Mouse (Mus musculus) layer of hippocampus, adult 18-20 months (tissue): Measurements from ENCODE around the gene Olfr895. TPM values are rescaled to one million over a fixed set of nuclear protein-coding genes. Genes with fewer than 3 reads are reported as not detected.

ENCODE experiments used
- DNase-seq, 2 experiments: peaks; one replicate each; pipeline ENCODE4 v3.0.0; 2022; ENCODE audit warnings: low spot score in 2 of 2
- long read RNA-seq: library from polyadenylated mRNA; stranded (forward); transcript quantifications from one replicate; pipeline ENCODE4 v2.0.0, GENCODE M21; 2021
- total RNA-seq, 2 experiments: library from RNA; stranded (reverse); gene quantifications; 2 replicates each; pipeline ENCODE4 v1.2.3; 2021

Gene Olfr895
- total RNA-seq = not detected
- long read RNA-seq = 0 reads

- no peak for DNase-seq
Observed at GRCm38 (mm10) chr9:38267551-38267950, at the start of gene Olfr895. Gene Olfr895, plus strand, starts transcription at chr9:38267851.

DNA sequence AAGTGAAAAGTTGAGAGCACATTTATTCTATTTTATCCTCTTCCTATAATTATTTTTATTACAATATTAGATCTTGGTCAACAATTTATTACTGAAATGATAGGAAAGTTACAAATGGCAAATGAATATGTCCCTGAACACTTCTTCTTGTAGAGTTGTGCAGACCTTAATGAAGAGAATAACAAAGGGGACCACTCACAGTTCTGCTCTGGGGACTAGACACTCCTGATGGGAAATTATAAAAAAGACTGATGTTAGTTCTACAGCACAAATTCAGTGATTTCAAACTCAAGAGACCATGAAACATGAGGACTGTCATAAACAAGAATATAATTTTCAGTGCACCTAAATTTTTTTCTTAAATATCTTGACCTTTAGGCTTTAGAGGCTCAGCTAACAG is 15.2 kb upstream of the Olfr895 start, which contains the start of gene Olfr143:
Gene Olfr143, plus strand, starts transcription at position 301 of the 400 bp plus-strand sequence.
- DNase-seq = no peak

DNA sequence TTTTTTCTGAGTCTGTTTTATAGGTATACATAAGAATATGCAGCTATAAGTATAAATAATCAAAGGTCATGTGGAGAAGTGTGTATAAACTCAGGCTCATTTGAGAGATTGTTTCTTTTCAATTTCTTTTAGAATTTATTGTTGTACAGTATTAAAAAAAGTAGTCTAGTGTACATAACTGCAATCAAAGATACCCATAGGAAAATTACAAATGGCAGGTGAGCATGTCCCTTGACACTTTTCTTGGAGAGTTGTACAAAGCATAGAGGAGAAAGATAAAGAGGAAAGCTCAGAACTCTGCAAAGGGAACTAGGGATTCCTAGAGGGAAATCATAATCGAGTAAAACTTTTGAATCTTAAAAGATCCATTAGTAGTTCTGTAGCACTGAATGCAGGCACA is 23.2 kb downstream of the Olfr895 start, which contains the start of gene Olfr896-ps1:
Gene Olfr896-ps1, plus strand, starts transcription at position 301 of the 400 bp plus-strand sequence.
- DNase-seq = no peak

Other genes with a start within 250 kb of the Olfr895 start
- gene Olfr883, start 242.0 kb upstream of the Olfr895 start, total RNA-seq = not detected
- not detected for gene Olfr884, start 221.3 kb upstream of the Olfr895 start, total RNA-seq
- gene Olfr885, start 206.5 kb upstream of the Olfr895 start, total RNA-seq = not detected
- not detected for gene Olfr887, start 183.8 kb upstream of the Olfr895 start, total RNA-seq
- gene Olfr888, start 159.7 kb upstream of the Olfr895 start, total RNA-seq = not detected
- gene Olfr889, start 152.7 kb upstream of the Olfr895 start, total RNA-seq = not detected
- not detected for gene Olfr890, start 125.3 kb upstream of the Olfr895 start, total RNA-seq
- gene Olfr891, start 87.0 kb upstream of the Olfr895 start, total RNA-seq = not detected
- gene Olfr893, start 59.5 kb upstream of the Olfr895 start, total RNA-seq = not detected
- gene Olfr894, start 49.8 kb upstream of the Olfr895 start, total RNA-seq = not detected
- gene Olfr143, start 15.1 kb upstream of the Olfr895 start, total RNA-seq = not detected
- not detected for gene Olfr896-ps1, start 23.3 kb downstream of the Olfr895 start, total RNA-seq
- gene Olfr25, start 61.2 kb downstream of the Olfr895 start, total RNA-seq = not detected
- gene Olfr898, start 80.6 kb downstream of the Olfr895 start, total RNA-seq = not detected
- gene Olfr250, start 99.0 kb downstream of the Olfr895 start, total RNA-seq = not detected
- gene Olfr251, start 109.2 kb downstream of the Olfr895 start, total RNA-seq = not detected
- gene Olfr147, start 133.8 kb downstream of the Olfr895 start, total RNA-seq = not detected
- gene Olfr901, start 161.6 kb downstream of the Olfr895 start, total RNA-seq = not detected
- gene Olfr902, start 179.8 kb downstream of the Olfr895 start, total RNA-seq = not detected
- gene Olfr904, start 195.3 kb downstream of the Olfr895 start, total RNA-seq = not detected
- gene Olfr905, start 203.3 kb downstream of the Olfr895 start, total RNA-seq = not detected
- gene Olfr906, start 219.2 kb downstream of the Olfr895 start, total RNA-seq = not detected
- not detected for gene Olfr907, start 227.9 kb downstream of the Olfr895 start, total RNA-seq